Mouse (Mus musculus) cortical plate, adult 2 months (tissue): ENCODE measurements at regions not wholly inside any gene's neighbourhood (a gene's known extent, or its start where the extent isn't known, plus 50 kb on each side); places are given as distances from the start of the nearest gene placed in this dataset.

ENCODE experiments used
- H3K27ac ChIP-seq: fragments of 200-500 bp; 2 replicates; pipeline ENCODE4 v1.5.1; 2012; ENCODE audit warnings: low read length, control low read depth, inconsistent platforms; ENCODE audit not compliant: insufficient read depth
- H3K4me1 ChIP-seq: fragments of 200-500 bp; 2 replicates; pipeline ENCODE4 v1.6.1; 2011; ENCODE audit warnings: low read length; ENCODE audit not compliant: control insufficient read depth, insufficient read depth
- H3K4me3 ChIP-seq: fragments of 200-500 bp; 2 replicates; pipeline ENCODE4 v1.5.1; 2011; ENCODE audit warnings: mild to moderate bottlenecking, low read length, control low read depth; ENCODE audit not compliant: insufficient read depth
- CTCF ChIP-seq: fragments of 200-500 bp; IDR thresholded peaks from 2 replicates; pipeline ENCODE4 v1.5.1; 2011; ENCODE audit warnings: mild to moderate bottlenecking, control low read depth, low read length; ENCODE audit not compliant: insufficient read depth; ENCODE audit errors: extremely low read depth
- POLR2A ChIP-seq: fragments of 200-500 bp; IDR thresholded peaks from 2 replicates; pipeline ENCODE4 v1.6.1; 2011; ENCODE audit warnings: mild to moderate bottlenecking, low read length, control low read depth; ENCODE audit not compliant: insufficient read depth; ENCODE audit errors: extremely low read depth

GRCm38 (mm10) chr6:81323690-81324089, 599.8 kb upstream of the Gcfc2 start:
- Histone ChIP-seq H3K4me1 (no peaks in the 10 kb centered on the region), H3K4me3 (no peak overlapping the region), H3K27ac (no peak overlapping the region)
- TF ChIP-seq CTCF, result no peak
- TF ChIP-seq POLR2A, result no peak

GRCm38 (mm10) chr6:81363969-81364529, 559.4 kb upstream of the Gcfc2 start:
- no peak for TF ChIP-seq CTCF
- TF ChIP-seq POLR2A, result no peak
- Histone ChIP-seq H3K4me3 (no peak overlapping the region), H3K27ac (no peak overlapping the region), H3K4me1 (no peaks in the 10 kb centered on the region)

- TF ChIP-seq CTCF, result no peak
- Histone ChIP-seq H3K27ac (no peak overlapping the region), H3K4me1 (no peaks in the 10 kb centered on the region), H3K4me3 (no peak overlapping the region)
These were observed 535.0 kb upstream of the Gcfc2 start for GRCm38 (mm10) chr6:81388484-81388883.

- no peak for TF ChIP-seq POLR2A
- no peak for TF ChIP-seq CTCF
- no peak overlapping the region for H3K27ac ChIP-seq
- H3K4me1 ChIP-seq, result no peaks in the 10 kb centered on the region
- no peak overlapping the region for H3K4me3 ChIP-seq
These were observed 520.3 kb upstream of the Gcfc2 start for GRCm38 (mm10) chr6:81403122-81403521.

- Histone ChIP-seq H3K27ac (no peak overlapping the region), H3K4me1 (peaks cover 1% of the 10 kb centered on the region; the same call in 1 of the 2 replicates), H3K4me3 (no peak overlapping the region)
- TF ChIP-seq POLR2A (no peak), CTCF (no peak)
These were observed 509.9 kb upstream of the Gcfc2 start for GRCm38 (mm10) chr6:81413611-81414010.

GRCm38 (mm10) chr6:81434745-81435144, 488.7 kb upstream of the Gcfc2 start:
- H3K4me1 ChIP-seq, result no peaks in the 10 kb centered on the region
- TF ChIP-seq POLR2A, result no peak
- no peak for TF ChIP-seq CTCF
- H3K27ac ChIP-seq, result no peak overlapping the region
- no peak overlapping the region for H3K4me3 ChIP-seq

GRCm38 (mm10) chr6:81438951-81439722, 484.3 kb upstream of the Gcfc2 start:
- H3K4me1 ChIP-seq, result no peaks in the 10 kb centered on the region
- no peak overlapping the region for H3K27ac ChIP-seq
- H3K4me3 ChIP-seq, result no peak overlapping the region
- TF ChIP-seq POLR2A (no peak), CTCF (no peak)

- no peak overlapping the region for H3K4me3 ChIP-seq
- H3K4me1 ChIP-seq, result no peaks in the 10 kb centered on the region
- no peak overlapping the region for H3K27ac ChIP-seq
- TF ChIP-seq CTCF, result no peak
- TF ChIP-seq POLR2A, result no peak
These were observed 482.1 kb upstream of the Gcfc2 start for GRCm38 (mm10) chr6:81441396-81441795.

GRCm38 (mm10) chr6:81446019-81446800, 477.3 kb upstream of the Gcfc2 start:
- Histone ChIP-seq H3K4me3 (no peak overlapping the region), H3K4me1 (no peaks in the 10 kb centered on the region), H3K27ac (no peak overlapping the region)
- TF ChIP-seq POLR2A (no peak), CTCF (no peak)

- Histone ChIP-seq H3K27ac (no peak overlapping the region), H3K4me3 (no peak overlapping the region), H3K4me1 (no peaks in the 10 kb centered on the region)
- TF ChIP-seq CTCF (no peak), POLR2A (no peak)
These were observed 475.8 kb upstream of the Gcfc2 start for GRCm38 (mm10) chr6:81447701-81448100.
